Mouse (Mus musculus) neutrophil, adult 5-6 weeks (primary cell): ENCODE data around the gene Gdf5. TPM values are rescaled to one million over a fixed set of nuclear protein-coding genes. Genes with fewer than 3 reads are reported as not detected.

ENCODE experiments used
- ATAC-seq: fragments of 151-379, 151-347 bp; 2 replicates; pipeline ENCODE4 v1.8.0; 2017; ENCODE audit warnings: mild to moderate bottlenecking, moderate TSS enrichment; ENCODE audit not compliant: insufficient number of reproducible peaks, poor library complexity, low FRiP score, severe bottlenecking; ENCODE audit errors: extremely low read depth
- total RNA-seq: library from RNA; stranded (forward); fragments of 200-1000 nt; gene quantifications from 2 replicates; pipeline ENCODE4 v1.2.3, GENCODE M21; 2017

The Gdf5 gene
- total RNA-seq, result not detected in 2 replicates

GRCm38 (mm10) chr2:155945124-155945523 lies at the start of gene Gdf5:
Gene Gdf5, minus strand, starts transcription at chr2:155945367.
- no peak for ATAC-seq

- ATAC-seq, result no peak
Measured at GRCm38 (mm10) chr2:155991863-155992321, 46.7 kb upstream of the Gdf5 start.

GRCm38 (mm10) chr2:155991151-155991550 lies 46.0 kb upstream of the Gdf5 start:
- no peak for ATAC-seq

- ATAC-seq, result no peak
Measured at GRCm38 (mm10) chr2:155989085-155989484, 43.9 kb upstream of the Gdf5 start.

- no peak for ATAC-seq
Measured at GRCm38 (mm10) chr2:155987131-155987530, 42.0 kb upstream of the Gdf5 start.

- no peak for ATAC-seq
Measured at GRCm38 (mm10) chr2:155985776-155986175, 40.6 kb upstream of the Gdf5 start.

- ATAC-seq, result peak; percentile 93
Measured at GRCm38 (mm10) chr2:155979328-155979991, 34.3 kb upstream of the Gdf5 start.

- ATAC-seq, result peak; percentile 51; the same call in 1 of the 2 replicates
Measured at GRCm38 (mm10) chr2:155974087-155974731, 29.0 kb upstream of the Gdf5 start.

- no peak for ATAC-seq
Measured at GRCm38 (mm10) chr2:155973348-155973747, 28.2 kb upstream of the Gdf5 start.

GRCm38 (mm10) chr2:155962991-155963390 lies 17.8 kb upstream of the Gdf5 start:
- no peak for ATAC-seq

- no peak for ATAC-seq
Measured at GRCm38 (mm10) chr2:155961862-155962261, 16.7 kb upstream of the Gdf5 start.

- no peak for ATAC-seq
Measured at GRCm38 (mm10) chr2:155959981-155960380, 14.8 kb upstream of the Gdf5 start.

- peak; percentile 91 for ATAC-seq
Measured at GRCm38 (mm10) chr2:155956134-155957059, 11.2 kb upstream of the Gdf5 start, which contains the start of gene Cep250. Gene Cep250, plus strand, starts transcription at chr2:155956458.

GRCm38 (mm10) chr2:155952006-155952405 lies 6.8 kb upstream of the Gdf5 start:
- ATAC-seq, result no peak

GRCm38 (mm10) chr2:155949362-155949761 lies 4.2 kb upstream of the Gdf5 start:
- no peak for ATAC-seq

GRCm38 (mm10) chr2:155947390-155948002 lies 2.3 kb upstream of the Gdf5 start:
- no peak for ATAC-seq

- no peak for ATAC-seq
Measured at GRCm38 (mm10) chr2:155946499-155946898, 1.3 kb upstream of the Gdf5 start.

- ATAC-seq, result peak; percentile 33; the same call in 1 of the 2 replicates
Measured at GRCm38 (mm10) chr2:155946069-155946468, 902 bp upstream of the Gdf5 start.

GRCm38 (mm10) chr2:155945580-155945979 lies 413 bp upstream of the Gdf5 start:
- no peak for ATAC-seq
